Mouse (Mus musculus) intestine, embryonic 16.5 days (tissue): Measurements from ENCODE around the gene Trpm8. TPM values are rescaled to one million over a fixed set of nuclear protein-coding genes. Genes with fewer than 3 reads are reported as not detected.

ENCODE experiments used
- ATAC-seq: fragments of 200-750 bp; cut with Nextera tagmentation; 2 replicates; pipeline ENCODE4 v1.8.0; 2017; ENCODE audit warnings: moderate TSS enrichment, moderate library complexity
- H3K27ac ChIP-seq: fragments of 300-500 bp; sonication (generic); 2 replicates; pipeline ENCODE4 v1.5.1; 2014; ENCODE audit warnings: mild to moderate bottlenecking, low read length
- H3K27me3 ChIP-seq: fragments of 300-500 bp; sonication (generic); replicated peaks from 2 replicates; pipeline ENCODE4 v1.6.1; 2014; ENCODE audit warnings: low read length, control low read depth, mixed read lengths; ENCODE audit not compliant: control insufficient read depth, insufficient read depth
- H3K36me3 ChIP-seq: fragments of 300-500 bp; sonication (generic); 2 replicates; pipeline ENCODE4 v1.6.1; 2014; ENCODE audit warnings: low read length, control low read depth; ENCODE audit not compliant: control insufficient read depth, insufficient read depth
- H3K4me1 ChIP-seq: fragments of 300-500 bp; sonication (generic); 2 replicates; pipeline ENCODE4 v1.6.1; 2014; ENCODE audit warnings: low read length, control low read depth, mixed read lengths; ENCODE audit not compliant: control insufficient read depth, insufficient read depth
- H3K4me2 ChIP-seq: fragments of 300-500 bp; sonication (generic); 2 replicates; pipeline ENCODE4 v1.6.1; 2014; ENCODE audit warnings: low read depth, low read length, control low read depth
- H3K4me3 ChIP-seq: fragments of 300-500 bp; sonication (generic); 2 replicates; pipeline ENCODE4 v1.5.1; 2014; ENCODE audit warnings: mild to moderate bottlenecking, low read length
- H3K9ac ChIP-seq: fragments of 300-500 bp; sonication (generic); 2 replicates; pipeline ENCODE4 v1.6.1; 2014; ENCODE audit warnings: low read depth, low read length
- H3K9me3 ChIP-seq: fragments of 300-500 bp; sonication (generic); 2 replicates; pipeline ENCODE4 v1.6.1; 2016; ENCODE audit warnings: low read length, control low read depth; ENCODE audit not compliant: control insufficient read depth
- WGBS: fragments of 180-500 bp; shearing (Covaris S2); extraction: QIAGEN DNeasy Blood & Tissue Kit; methylation state at CpG from one replicate; pipeline ENCODE4 v1.1.7; 2014; 5-methylcytosine and 5-hydroxymethylcytosine counted together
- polyA plus RNA-seq: library from polyadenylated mRNA; unstranded; fragments of >200 nt; fragmentation: Nextera tagmentation; extraction: Ambion mirVana; gene quantifications from 2 replicates; pipeline ENCODE4 v1.2.1, GENCODE M21; 2015

Gene Trpm8
- polyA plus RNA-seq, 1 experiment from 2014 or later = not detected

GRCm38 (mm10) chr1:88291409-88292005, 14.0 kb downstream of the Trpm8 start:
- no peak for ATAC-seq
- H3K4me2 ChIP-seq = no peak overlapping the region
- no peaks in the 10 kb centered on the region for H3K27me3 ChIP-seq
- H3K36me3 ChIP-seq = no peaks in the 10 kb centered on the region
- no peak overlapping the region for H3K27ac ChIP-seq
- peaks cover 27% of the 10 kb centered on the region for H3K9me3 ChIP-seq
- H3K4me3 ChIP-seq = no peak overlapping the region
- H3K4me1 ChIP-seq = no peaks in the 10 kb centered on the region
- H3K9ac ChIP-seq = no peak overlapping the region
- 65% methylated on average over 3 of the region's 3 CpGs for WGBS

GRCm38 (mm10) chr1:88292057-88292456, 14.6 kb downstream of the Trpm8 start:
- H3K36me3 ChIP-seq = no peaks in the 10 kb centered on the region
- H3K27ac ChIP-seq = no peak overlapping the region
- H3K27me3 ChIP-seq = no peaks in the 10 kb centered on the region
- no peak overlapping the region for H3K4me3 ChIP-seq
- H3K4me2 ChIP-seq = no peak overlapping the region
- no peaks in the 10 kb centered on the region for H3K4me1 ChIP-seq
- H3K9ac ChIP-seq = no peak overlapping the region
- 52% methylated on average over 2 of the region's 2 CpGs for WGBS
- peaks cover 21% of the 10 kb centered on the region for H3K9me3 ChIP-seq
- ATAC-seq = no peak

- H3K27ac ChIP-seq = no peak overlapping the region
- no peaks in the 10 kb centered on the region for H3K36me3 ChIP-seq
- H3K9me3 ChIP-seq = peaks cover 22% of the 10 kb centered on the region
- H3K27me3 ChIP-seq = no peaks in the 10 kb centered on the region
- ATAC-seq = no peak
- H3K4me1 ChIP-seq = no peaks in the 10 kb centered on the region
- no peak overlapping the region for H3K4me2 ChIP-seq
- H3K4me3 ChIP-seq = no peak overlapping the region
- no peak overlapping the region for H3K9ac ChIP-seq
- 19% methylated on average over 1 of the region's 1 CpGs for WGBS
These were observed 17.2 kb downstream of the Trpm8 start for GRCm38 (mm10) chr1:88294650-88295049.

- no peaks in the 10 kb centered on the region for H3K4me1 ChIP-seq
- peak; percentile 19; the same call in 1 of the 2 replicates for ATAC-seq
- no peaks in the 10 kb centered on the region for H3K27me3 ChIP-seq
- 75% methylated on average over 4 of the region's 4 CpGs for WGBS
- no peak overlapping the region for H3K4me3 ChIP-seq
- no peak overlapping the region for H3K9ac ChIP-seq
- H3K36me3 ChIP-seq = no peaks in the 10 kb centered on the region
- no peak overlapping the region for H3K27ac ChIP-seq
- H3K9me3 ChIP-seq = peaks cover 30% of the 10 kb centered on the region
- H3K4me2 ChIP-seq = no peak overlapping the region
These were observed 18.9 kb downstream of the Trpm8 start for GRCm38 (mm10) chr1:88296171-88296920.

- Histone ChIP-seq H3K27me3 (no peaks in the 10 kb centered on the region), H3K4me1 (no peaks in the 10 kb centered on the region), H3K4me2 (no peak overlapping the region), H3K27ac (no peak overlapping the region), H3K36me3 (no peaks in the 10 kb centered on the region), H3K9me3 (peaks cover 29% of the 10 kb centered on the region), H3K4me3 (no peak overlapping the region), H3K9ac (no peak overlapping the region)
- 69% methylated on average over 7 of the region's 7 CpGs for WGBS
- no peak for ATAC-seq
These were observed 20.2 kb downstream of the Trpm8 start for GRCm38 (mm10) chr1:88297480-88298258.

- H3K9me3 ChIP-seq = peaks cover 35% of the 10 kb centered on the region
- H3K27me3 ChIP-seq = no peaks in the 10 kb centered on the region
- no peak for ATAC-seq
- H3K4me3 ChIP-seq = no peak overlapping the region
- 60% methylated on average over 4 of the region's 4 CpGs for WGBS
- H3K36me3 ChIP-seq = no peaks in the 10 kb centered on the region
- H3K4me2 ChIP-seq = no peak overlapping the region
- H3K9ac ChIP-seq = no peak overlapping the region
- H3K4me1 ChIP-seq = no peaks in the 10 kb centered on the region
- H3K27ac ChIP-seq = no peak overlapping the region
These were observed 21.4 kb downstream of the Trpm8 start for GRCm38 (mm10) chr1:88298686-88299528.

- peaks cover 37% of the 10 kb centered on the region for H3K9me3 ChIP-seq
- no peak overlapping the region for H3K27ac ChIP-seq
- H3K36me3 ChIP-seq = no peaks in the 10 kb centered on the region
- ATAC-seq = no peak
- H3K4me3 ChIP-seq = no peak overlapping the region
- 86% methylated on average over 2 of the region's 2 CpGs for WGBS
- no peak overlapping the region for H3K9ac ChIP-seq
- H3K27me3 ChIP-seq = no peaks in the 10 kb centered on the region
- no peaks in the 10 kb centered on the region for H3K4me1 ChIP-seq
- H3K4me2 ChIP-seq = no peak overlapping the region
These were observed 22.1 kb downstream of the Trpm8 start for GRCm38 (mm10) chr1:88299529-88299945.

GRCm38 (mm10) chr1:88300301-88301050, 23.0 kb downstream of the Trpm8 start:
- Histone ChIP-seq H3K27ac (no peak overlapping the region), H3K4me2 (no peak overlapping the region), H3K9me3 (peaks cover 39% of the 10 kb centered on the region), H3K4me3 (no peak overlapping the region), H3K9ac (no peak overlapping the region), H3K27me3 (no peaks in the 10 kb centered on the region), H3K4me1 (no peaks in the 10 kb centered on the region), H3K36me3 (no peaks in the 10 kb centered on the region)
- 43% methylated on average over 5 of the region's 5 CpGs for WGBS
- ATAC-seq = peak; percentile 17; the same call in 1 of the 2 replicates
